Comparison of ENCODE assay signal across 9 mouse cellular contexts in genomic region chr5:133885016-133885415, GRCm38 (mm10).
DNase-seq lines count a peak whose midpoint lies in the region; ATAC-seq lines count a peak whose summit lies in the region.
"Had no signal": no experiment of that assay in that cellular context is flagged by ENCODE, and none has a peak within 500 bp of the region (broad histone marks: within the 10 kb centered on the region; RNA-seq: fewer than 3 reads in every experiment).

No protein-coding gene starts in this region.

- no peak overlapping the region for H3K4me3 ChIP-seq in hindbrain, embryonic 15.5 days
- H3K4me3 ChIP-seq in midbrain, embryonic 16.5 days (ENCODE audit: low read depth, low read length) = no peak overlapping the region

- intact Hi-C loops in left cerebral cortex, postnatal 14 days (cut with DNase I) = no loop called here

- H3K4me2 ChIP-seq in hindbrain, embryonic 15.5 days = no peak overlapping the region
- H3K4me2 ChIP-seq in midbrain, embryonic 16.5 days (ENCODE audit: low read length) = no peak overlapping the region

- no peaks in the 10 kb centered on the region; the same call in 1 of the 2 replicates for H3K27me3 ChIP-seq in hindbrain, embryonic 15.5 days
- no peaks in the 10 kb centered on the region for H3K27me3 ChIP-seq in midbrain, embryonic 16.5 days (ENCODE audit: control insufficient read depth, insufficient read depth, low read depth, low read length)

- 14% methylated on average over 6 of the region's 6 CpGs for WGBS in hindbrain, embryonic 15.5 days
- 10% methylated on average over 6 of the region's 6 CpGs for WGBS in midbrain, embryonic 16.5 days

- H3K9me3 ChIP-seq in hindbrain, embryonic 15.5 days = no peaks in the 10 kb centered on the region
- H3K9me3 ChIP-seq in midbrain, embryonic 16.5 days (replicated peaks; ENCODE audit: control insufficient read depth, low read length, poor library complexity, severe bottlenecking) = no peaks in the 10 kb centered on the region

- DNase-seq in adrenal gland, postnatal 10 days = peak; percentile 62
- peak; percentile 61 for DNase-seq in cerebellum, adult 8-10 months
- DNase-seq in forelimb bud, embryonic 11.5 days (ENCODE audit: low read depth, low spot score) = peak; percentile 73
- peak; percentile 23 to 52 for DNase-seq in left cerebral cortex, postnatal 14 days (ENCODE audit: low spot score in 2 of 2)
- no peak for DNase-seq in spleen, postnatal 4 days (ENCODE audit: low spot score in 2 of 2)
- DNase-seq in urinary bladder, postnatal 10 days (ENCODE audit: low spot score) = no peak

- no peaks in the 10 kb centered on the region for H3K36me3 ChIP-seq in hindbrain, embryonic 15.5 days
- H3K36me3 ChIP-seq in midbrain, embryonic 16.5 days (ENCODE audit: control insufficient read depth, insufficient read depth, low read length) = no peaks in the 10 kb centered on the region

- peak; percentile 87 for ATAC-seq in hindbrain, embryonic 15.5 days (ENCODE audit: low FRiP score, low read depth)
- peak; percentile 85 for ATAC-seq in midbrain, embryonic 16.5 days

- peaks cover 14% of the 10 kb centered on the region for H3K4me1 ChIP-seq in hindbrain, embryonic 15.5 days (replicated peaks)
- peaks cover 9% of the 10 kb centered on the region for H3K4me1 ChIP-seq in midbrain, embryonic 16.5 days (ENCODE audit: control insufficient read depth, insufficient read depth, low read length)

- H3K27ac ChIP-seq in hindbrain, embryonic 15.5 days (replicated peaks) = peak overlapping the region; percentile 60
- H3K27ac ChIP-seq in midbrain, embryonic 16.5 days (ENCODE audit: low read length) = peak overlapping the region; percentile 47
- H3K27ac ChIP-seq: macrophage had no signal

- H3K9ac ChIP-seq in hindbrain, embryonic 15.5 days = no peak overlapping the region
- no peak overlapping the region for H3K9ac ChIP-seq in midbrain, embryonic 16.5 days (ENCODE audit: low read depth, low read length)

Comparison
In these comparisons a context has a peak if more than half of its experiments do, and no peak if none do; other contexts are left out.
1. DNase-seq: peak in adrenal gland, postnatal 10 days (single experiment), cerebellum, adult 8-10 months (single experiment), forelimb bud, embryonic 11.5 days (single experiment) and left cerebral cortex, postnatal 14 days (2 of 2); none in spleen, postnatal 4 days (0 of 2) and urinary bladder, postnatal 10 days (single experiment).